Mouse (Mus musculus) CH12.LX (cell line): ENCODE results near the gene Cep41. TPM values are rescaled to one million over a fixed set of nuclear protein-coding genes. Genes with fewer than 3 reads are reported as not detected.

ENCODE experiments used
- DNase-seq: peaks from one replicate; pipeline ENCODE4 v3.0.0-alpha.2; 2013; ENCODE audit errors: extremely low read depth
- H3K27ac ChIP-seq: 2 replicates; pipeline ENCODE4 v1.5.1; 2012; ENCODE audit warnings: low read depth, mild to moderate bottlenecking, control low read depth, moderate library complexity; ENCODE audit not compliant: insufficient read depth
- H3K27me3 ChIP-seq: replicated peaks from 2 replicates; pipeline ENCODE3; 2012; ENCODE audit warnings: inconsistent platforms
- H3K36me3 ChIP-seq, 2 experiments: replicated peaks in 1 of 2; 2 replicates each; pipeline versions ENCODE3 to v1.6.1; 2012; ENCODE audit warnings: inconsistent platforms in 1 of 2, low read length in 1 of 2, mild to moderate bottlenecking in 1 of 2, mixed read lengths in 1 of 2, moderate library complexity in 1 of 2; ENCODE audit not compliant: control insufficient read depth in 1 of 2, insufficient read depth in 1 of 2
- H3K4me1 ChIP-seq, 2 experiments: 2 replicates each; pipeline ENCODE4 v1.6.1; 2012; ENCODE audit warnings: inconsistent platforms in 1 of 2, moderate library complexity in 1 of 2; ENCODE audit not compliant: insufficient read depth in 2 of 2, control insufficient read depth in 1 of 2
- H3K4me2 ChIP-seq: 2 replicates; pipeline ENCODE4 v1.6.1; 2012; ENCODE audit warnings: low read depth, mild to moderate bottlenecking, control low read depth; ENCODE audit not compliant: poor library complexity, insufficient read depth, severe bottlenecking
- H3K4me3 ChIP-seq, 3 experiments: fragments of 150-350 bp in 1 of 3; sonication (generic) in 1 of 3; replicated peaks in 1 of 3; 2 replicates each; pipeline versions ENCODE3 to v1.5.1; 2011 to 2012; ENCODE audit warnings: low read depth in 2 of 3, low read length in 2 of 3, mild to moderate bottlenecking in 2 of 3, moderate library complexity in 2 of 3, control low read depth in 1 of 3, improper control_type of control experiment in 1 of 3, inconsistent platforms in 1 of 3, mixed read lengths in 1 of 3; ENCODE audit not compliant: poor library complexity in 1 of 3
- H3K79me2 ChIP-seq: replicated peaks from 2 replicates; pipeline ENCODE4 v1.6.1; 2012; ENCODE audit warnings: mild to moderate bottlenecking, moderate library complexity; ENCODE audit not compliant: control insufficient read depth, poor library complexity, insufficient read depth, severe bottlenecking; ENCODE audit errors: extremely low read depth
- H3K9ac ChIP-seq: 2 replicates; pipeline ENCODE4 v1.6.1; 2012; ENCODE audit warnings: low read depth, mild to moderate bottlenecking, control low read depth, moderate library complexity; ENCODE audit not compliant: insufficient read depth
- H3K9me3 ChIP-seq: replicated peaks from 2 replicates; pipeline ENCODE3; 2012; ENCODE audit warnings: low read length, inconsistent platforms, mixed read lengths
- CHD1 ChIP-seq: IDR thresholded peaks from 2 replicates; pipeline ENCODE4 v1.6.1; 2012; ENCODE audit warnings: low read depth, low read length, improper control_type of control experiment, inconsistent platforms
- E2F4 ChIP-seq: IDR thresholded peaks from 2 replicates; pipeline ENCODE4 v1.6.1; 2011; ENCODE audit warnings: low read depth, low read length, improper control_type of control experiment; ENCODE audit not compliant: insufficient replicate concordance
- IRF4 ChIP-seq: IDR thresholded peaks from 2 replicates; pipeline ENCODE4 v1.6.1; 2014; ENCODE audit warnings: low read depth, mild to moderate bottlenecking, inconsistent platforms, low read length, improper control_type of control experiment
- JUND ChIP-seq: conservative IDR thresholded peaks from 2 replicates; pipeline ENCODE4 v1.6.1; 2011; ENCODE audit warnings: low read depth, low read length, improper control_type of control experiment
- MAFK ChIP-seq: IDR thresholded peaks from 2 replicates; pipeline ENCODE4 v1.6.1; 2011; ENCODE audit warnings: low read length, improper control_type of control experiment; ENCODE audit not compliant: insufficient replicate concordance
- MAX ChIP-seq: IDR thresholded peaks from 2 replicates; pipeline ENCODE4 v1.6.1; 2011; ENCODE audit warnings: low read length, improper control_type of control experiment
- MEF2A ChIP-seq: IDR thresholded peaks from 2 replicates; pipeline ENCODE4 v1.6.1; 2014; ENCODE audit warnings: low read depth, mild to moderate bottlenecking, inconsistent platforms, low read length, improper control_type of control experiment, borderline replicate concordance
- MXI1 ChIP-seq: IDR thresholded peaks from 2 replicates; pipeline ENCODE4 v1.6.1; 2011; ENCODE audit warnings: mild to moderate bottlenecking, low read depth, low read length, improper control_type of control experiment
- NELFE ChIP-seq: IDR thresholded peaks from 2 replicates; pipeline ENCODE4 v1.6.1; 2011; ENCODE audit warnings: low read depth, low read length, improper control_type of control experiment
- NRF1 ChIP-seq: IDR thresholded peaks from 2 replicates; pipeline ENCODE4 v1.6.1; 2014; ENCODE audit warnings: low read depth, mild to moderate bottlenecking, inconsistent platforms, low read length, improper control_type of control experiment, moderate library complexity
- POLR2A ChIP-seq: IDR thresholded peaks from 2 replicates; pipeline ENCODE4 v1.6.1; 2011; ENCODE audit warnings: low read depth, mild to moderate bottlenecking, improper control_type of control experiment, low read length
- RAD21 ChIP-seq: IDR thresholded peaks from 2 replicates; pipeline ENCODE4 v1.6.1; 2011; ENCODE audit warnings: low read depth, mild to moderate bottlenecking, low read length, improper control_type of control experiment, moderate library complexity
- SIN3A ChIP-seq: IDR thresholded peaks from 2 replicates; pipeline ENCODE4 v1.6.1; 2012; ENCODE audit warnings: low read length, improper control_type of control experiment, inconsistent platforms
- TBP ChIP-seq: conservative IDR thresholded peaks from 2 replicates; pipeline ENCODE4 v1.6.1; 2011; ENCODE audit warnings: low read depth, low read length, improper control_type of control experiment
- TCF12 ChIP-seq: IDR thresholded peaks from 2 replicates; pipeline ENCODE4 v1.6.1; 2014; ENCODE audit warnings: low read depth, mild to moderate bottlenecking, inconsistent platforms, low read length, improper control_type of control experiment
- USF2 ChIP-seq: conservative IDR thresholded peaks from 2 replicates; pipeline ENCODE4 v1.6.1; 2011; ENCODE audit warnings: low read depth, low read length, improper control_type of control experiment
- ZMIZ1 ChIP-seq: IDR thresholded peaks from 2 replicates; pipeline ENCODE4 v1.6.1; 2012; ENCODE audit warnings: low read depth, mild to moderate bottlenecking, inconsistent platforms, low read length, improper control_type of control experiment
- ZNF384 ChIP-seq: IDR thresholded peaks from 2 replicates; pipeline ENCODE4 v1.6.1; 2012; ENCODE audit warnings: low read depth, low read length, improper control_type of control experiment, inconsistent platforms
- dilution Hi-C: fragments of 300-500 bp; cut with MboI; formaldehyde crosslinking; loops from 2 replicates; pipeline ENCODE4 v1.14.3; 2020; ENCODE audit warnings: low sequenced_read_pairs; ENCODE audit not compliant: extremely low pct_unique_long_range_greater_than_20kb, extremely low pct_ligation_motif_present
- in situ Hi-C: fragments of 300-500 bp; cut with MboI; formaldehyde crosslinking; loops from 3 replicates; pipeline ENCODE4 v1.14.3; 2019; ENCODE audit warnings: low sequenced_read_pairs, low pct_ligation_motif_present, low pct_unique_long_range_greater_than_20kb, mixed read lengths
- polyA plus RNA-seq: library from polyadenylated mRNA; unstranded; fragments of >175 nt; gene quantifications from 2 replicates; pipeline ENCODE4 v1.2.1, GENCODE M21; 2012; ENCODE audit warnings: low read depth; ENCODE audit not compliant: insufficient read length
- total RNA-seq, 2 experiments: library from RNA; depleted of rRNA; stranded (reverse); fragments of 300-350 nt in 1 of 2; fragments of >200 nt in 1 of 2; gene quantifications; 2 replicates each; pipeline ENCODE4 v1.2.3; 2012 to 2014

Gene Cep41
- total and polyA plus RNA-seq, 3 experiments: 4.2 to 11.4 (median 8.7) TPM

DNA sequence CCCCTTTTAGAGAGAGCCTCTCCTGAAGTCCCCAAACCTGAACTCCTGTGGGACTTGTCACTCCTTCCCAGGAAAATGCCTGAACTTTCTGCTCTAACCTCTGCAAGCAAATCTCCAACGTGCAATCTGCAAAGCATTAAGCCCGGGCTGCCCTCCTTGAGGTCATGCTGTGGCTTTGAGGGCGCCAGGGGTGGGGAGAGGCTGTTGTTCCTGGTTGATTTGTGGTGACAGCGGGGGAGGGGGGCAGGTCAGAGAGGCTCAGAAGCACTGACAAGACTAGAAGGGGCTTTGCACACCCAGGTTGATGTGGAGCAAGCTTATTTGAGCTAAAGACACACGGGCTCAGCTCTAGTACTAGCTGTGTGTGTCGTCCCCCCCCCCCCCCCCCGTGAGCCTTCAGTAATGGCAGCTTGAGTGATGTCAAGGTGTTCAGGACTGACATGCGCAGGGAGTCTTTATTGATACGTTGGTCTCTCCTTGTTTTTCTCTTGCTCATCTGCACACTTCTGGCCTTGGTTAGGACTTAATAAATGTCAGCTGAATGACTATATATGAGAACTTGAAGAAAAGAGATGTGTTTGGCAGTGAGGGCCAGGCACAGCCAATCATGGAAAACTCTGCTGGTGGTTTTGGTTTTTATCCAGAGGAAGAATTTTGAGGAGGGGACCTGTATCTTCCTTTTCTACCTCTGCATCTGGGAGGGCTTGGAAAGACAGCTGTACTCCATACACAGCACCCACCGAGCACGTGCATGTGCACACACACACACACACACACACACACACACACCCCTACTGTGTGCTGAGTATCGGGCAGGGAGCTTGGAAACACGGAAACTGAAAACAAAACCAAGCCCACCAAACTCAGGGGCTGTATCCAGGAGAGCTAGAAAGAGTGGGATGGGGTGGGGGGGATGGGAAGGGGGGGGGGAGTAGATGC is 76.3 kb downstream of the Cep41 start:
- H3K4me1 ChIP-seq: peaks cover 3% of the 10 kb centered on the region in 2 experiments; a peak in 2 of 4 replicates
- no peak overlapping the region for H3K27ac ChIP-seq
- in situ Hi-C loops: no loop called here
- no peaks in the 10 kb centered on the region for H3K27me3 ChIP-seq
- no peak overlapping the region for H3K9ac ChIP-seq
- no peaks in the 10 kb centered on the region for H3K79me2 ChIP-seq
- H3K4me2 ChIP-seq: peak overlapping the region; percentile 47; the same call in 1 of the 2 replicates
- TF ChIP-seq TBP (no peak), JUND (no peak), MEF2A (no peak), NRF1 (no peak), USF2 (no peak), MXI1 (no peak), MAX (no peak), ZMIZ1 (no peak), MAFK (no peak), TCF12 (no peak), NELFE (no peak), ZNF384 (no peak), IRF4 (no peak), RAD21 (no peak), SIN3A (no peak), E2F4 (no peak)
- TF ChIP-seq, all 38 proteins: peak for 0
- Histone ChIP-seq H3K36me3 (no peaks in the 10 kb centered on the region), H3K9me3 (no peaks in the 10 kb centered on the region), H3K4me3 (no peak overlapping the region)
- DNase-seq: no peak
- dilution Hi-C loops: no loop called here

DNA sequence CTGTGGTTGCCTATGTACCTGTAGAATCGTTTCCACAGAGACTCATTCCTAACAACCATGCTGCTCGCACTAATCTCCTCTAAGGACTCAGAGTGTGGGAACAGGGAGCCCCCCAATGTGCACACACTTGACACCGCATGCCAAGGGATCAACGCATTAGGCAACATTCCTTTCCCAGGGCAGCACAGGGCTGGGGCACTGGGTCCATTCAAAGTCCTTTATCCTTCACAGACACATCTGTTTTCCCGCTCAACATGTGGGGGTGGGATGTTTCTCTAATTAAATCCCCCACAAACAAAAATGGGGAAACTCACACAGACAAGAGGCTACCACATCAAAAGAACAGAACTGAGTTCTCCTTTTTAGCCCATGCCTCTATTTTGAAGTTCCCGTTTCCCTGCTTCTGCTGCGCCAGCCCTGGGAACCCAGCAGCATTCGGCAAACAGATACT is 77.0 kb downstream of the Cep41 start:
- dilution Hi-C loops: no loop called here
- H3K27me3 ChIP-seq: no peaks in the 10 kb centered on the region
- in situ Hi-C loops: no loop called here

More for the DNA sequence above, 77.0 kb downstream of the Cep41 start:
- Histone ChIP-seq H3K4me1 (peaks cover 3% of the 10 kb centered on the region in 2 experiments; a peak in 2 of 4 replicates), H3K36me3 (no peaks in the 10 kb centered on the region), H3K79me2 (no peaks in the 10 kb centered on the region), H3K9ac (no peak overlapping the region), H3K4me2 (peak overlapping the region; percentile 47; the same call in 1 of the 2 replicates), H3K4me3 (no peak overlapping the region), H3K27ac (no peak overlapping the region), H3K9me3 (no peaks in the 10 kb centered on the region)
- TF ChIP-seq SIN3A (no peak), POLR2A (no peak), CHD1 (no peak)
- DNase-seq: no peak
